Mouse (Mus musculus) olfactory bulb, adult 2 months (tissue): Measurements from ENCODE around the gene Stum.

Source experiments
- CTCF ChIP-seq: fragments of 200-500 bp; IDR thresholded peaks from 2 replicates; pipeline ENCODE4 v1.5.1; 2012; ENCODE audit warnings: low read depth, mild to moderate bottlenecking, low read length, moderate library complexity; ENCODE audit not compliant: insufficient read depth
- POLR2A ChIP-seq: fragments of 200-500 bp; IDR thresholded peaks from 2 replicates; pipeline ENCODE4 v1.6.1; 2012; ENCODE audit warnings: mild to moderate bottlenecking, low read depth, low read length, moderate library complexity; ENCODE audit not compliant: insufficient read depth

DNA sequence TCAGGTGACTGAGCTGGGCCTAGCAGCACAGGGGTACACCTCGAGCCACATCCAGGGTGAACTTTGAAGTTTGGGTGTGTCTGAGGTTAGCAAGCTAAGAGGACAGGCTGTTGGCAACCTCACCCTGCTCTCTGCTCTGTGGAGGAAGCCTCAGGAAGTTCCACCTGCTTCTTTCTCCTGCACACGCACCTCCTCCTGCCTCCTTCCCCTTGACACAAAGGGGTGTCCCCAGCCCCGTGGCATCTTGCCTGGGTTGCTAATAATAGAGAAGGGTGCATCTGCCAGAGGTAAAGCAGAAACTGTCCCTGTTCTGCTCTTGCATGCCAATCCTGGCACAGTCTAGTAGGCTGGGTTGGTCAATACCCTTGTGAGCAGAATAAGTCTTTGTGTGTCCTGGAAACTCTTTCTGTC, 93.0 kb downstream of the Stum start:
- no peak for TF ChIP-seq CTCF
- no peak for TF ChIP-seq POLR2A
